Mouse (Mus musculus) embryonic facial prominence, embryonic 15.5 days (tissue): ENCODE data around the gene Nek10. TPM values are rescaled to one million over a fixed set of nuclear protein-coding genes. Genes with fewer than 3 reads are reported as not detected.
"Not testable (repeated sequence)": the region's sequence is repeated elsewhere in the genome, so short reads cannot be mapped to it uniquely, and the experiment has no call there.

Experiments used
- ATAC-seq: fragments of 200-750 bp; cut with Nextera tagmentation; 2 replicates; pipeline ENCODE4 v1.8.0; 2017; ENCODE audit warnings: low read depth, moderate TSS enrichment; ENCODE audit not compliant: insufficient number of reproducible peaks, low FRiP score, low TSS enrichment
- H3K27ac ChIP-seq: fragments of 300-500 bp; sonication (generic); replicated peaks from 2 replicates; pipeline ENCODE4 v1.5.1; 2015; ENCODE audit warnings: mild to moderate bottlenecking, inconsistent platforms
- H3K27me3 ChIP-seq: fragments of 300-500 bp; sonication (generic); 2 replicates; pipeline ENCODE4 v1.6.1; 2015; ENCODE audit warnings: inconsistent platforms
- H3K36me3 ChIP-seq: fragments of 300-500 bp; sonication (generic); 2 replicates; pipeline ENCODE4 v1.6.1; 2015; ENCODE audit warnings: mild to moderate bottlenecking, inconsistent platforms
- H3K4me1 ChIP-seq: fragments of 300-500 bp; sonication (generic); 2 replicates; pipeline ENCODE4 v1.6.1; 2015; ENCODE audit warnings: inconsistent platforms
- H3K4me2 ChIP-seq: fragments of 300-500 bp; sonication (generic); replicated peaks from 2 replicates; pipeline ENCODE4 v1.6.1; 2015; ENCODE audit warnings: mild to moderate bottlenecking, inconsistent platforms
- H3K4me3 ChIP-seq: fragments of 300-500 bp; sonication (generic); replicated peaks from 2 replicates; pipeline ENCODE4 v1.5.1; 2015; ENCODE audit warnings: mild to moderate bottlenecking, inconsistent platforms
- H3K9ac ChIP-seq: fragments of 300-500 bp; sonication (generic); 2 replicates; pipeline ENCODE4 v1.6.1; 2015; ENCODE audit warnings: inconsistent platforms
- H3K9me3 ChIP-seq: fragments of 300-500 bp; sonication (generic); replicated peaks from 2 replicates; pipeline ENCODE4 v1.6.1; 2016; ENCODE audit warnings: inconsistent platforms
- WGBS: fragments of 180-500 bp; shearing (Covaris S2); methylation state at CpG from one replicate; pipeline ENCODE4 v1.1.7; 2015; 5-methylcytosine and 5-hydroxymethylcytosine counted together
- polyA plus RNA-seq: library from polyadenylated mRNA; unstranded; fragments of >200 nt; fragmentation: Nextera tagmentation; extraction: Ambion mirVana; gene quantifications from 2 replicates; pipeline ENCODE4 v1.2.1, GENCODE M21; 2015

Nek10 gene
- polyA plus RNA-seq, 1 experiment from 2014 or later: 0.53 TPM

- Histone ChIP-seq H3K4me3 (no peak overlapping the region), H3K4me1 (no peaks in the 10 kb centered on the region), H3K9me3 (no peaks in the 10 kb centered on the region), H3K4me2 (no peak overlapping the region), H3K27me3 (no peaks in the 10 kb centered on the region), H3K36me3 (no peaks in the 10 kb centered on the region), H3K9ac (no peak overlapping the region), H3K27ac (no peak overlapping the region)
- ATAC-seq: 0 out of 2 replicates have a peak, but pooled peaks have one; percentile 24
These were observed 142.7 kb downstream of the Nek10 start for GRCm38 (mm10) chr14:14945930-14946329.

- no peak overlapping the region for H3K9ac ChIP-seq
- H3K9me3 ChIP-seq: no peaks in the 10 kb centered on the region
- no peaks in the 10 kb centered on the region for H3K36me3 ChIP-seq
- no peak for ATAC-seq
- H3K4me3 ChIP-seq: no peak overlapping the region
- H3K4me2 ChIP-seq: no peak overlapping the region
- H3K4me1 ChIP-seq: no peaks in the 10 kb centered on the region
- H3K27ac ChIP-seq: no peak overlapping the region
- H3K27me3 ChIP-seq: no peaks in the 10 kb centered on the region
- 83% methylated on average over 2 of the region's 2 CpGs for WGBS
These were observed 145.8 kb downstream of the Nek10 start for GRCm38 (mm10) chr14:14949023-14949422.

- Histone ChIP-seq H3K4me3 (no peak overlapping the region), H3K4me2 (no peak overlapping the region), H3K27me3 (no peaks in the 10 kb centered on the region), H3K27ac (no peak overlapping the region), H3K4me1 (no peaks in the 10 kb centered on the region), H3K9ac (no peak overlapping the region), H3K9me3 (no peaks in the 10 kb centered on the region), H3K36me3 (no peaks in the 10 kb centered on the region)
- WGBS: 72% methylated on average over 1 of the region's 1 CpGs
- no peak for ATAC-seq
These were observed 148.6 kb downstream of the Nek10 start for GRCm38 (mm10) chr14:14951808-14952207.

- Histone ChIP-seq H3K27me3 (no peaks in the 10 kb centered on the region), H3K36me3 (no peaks in the 10 kb centered on the region), H3K9ac (no peak overlapping the region), H3K4me3 (no peak overlapping the region), H3K4me2 (no peak overlapping the region), H3K27ac (no peak overlapping the region), H3K4me1 (no peaks in the 10 kb centered on the region), H3K9me3 (no peaks in the 10 kb centered on the region)
- WGBS: 66% methylated on average over 2 of the region's 2 CpGs
- no peak for ATAC-seq
These were observed 156.7 kb downstream of the Nek10 start for GRCm38 (mm10) chr14:14959780-14960440.

GRCm38 (mm10) chr14:14960441-14960988 lies 157.3 kb downstream of the Nek10 start:
- H3K4me1 ChIP-seq: no peaks in the 10 kb centered on the region
- no peaks in the 10 kb centered on the region for H3K27me3 ChIP-seq
- no peak overlapping the region for H3K27ac ChIP-seq
- ATAC-seq: no peak
- H3K36me3 ChIP-seq: no peaks in the 10 kb centered on the region
- H3K9me3 ChIP-seq: no peaks in the 10 kb centered on the region
- WGBS: 71% methylated on average over 2 of the region's 2 CpGs
- H3K4me3 ChIP-seq: no peak overlapping the region
- H3K9ac ChIP-seq: no peak overlapping the region
- no peak overlapping the region for H3K4me2 ChIP-seq

- Histone ChIP-seq H3K4me2 (no peak overlapping the region), H3K36me3 (no peaks in the 10 kb centered on the region), H3K27me3 (no peaks in the 10 kb centered on the region), H3K9me3 (no peaks in the 10 kb centered on the region), H3K4me3 (no peak overlapping the region), H3K27ac (no peak overlapping the region), H3K9ac (no peak overlapping the region), H3K4me1 (no peaks in the 10 kb centered on the region)
- no peak for ATAC-seq
- 81% methylated on average over 2 of the region's 2 CpGs for WGBS
These were observed 167.4 kb downstream of the Nek10 start for GRCm38 (mm10) chr14:14970633-14971032.

- no peak overlapping the region for H3K4me2 ChIP-seq
- H3K4me1 ChIP-seq: no peaks in the 10 kb centered on the region
- H3K27ac ChIP-seq: no peak overlapping the region
- H3K4me3 ChIP-seq: no peak overlapping the region
- H3K9me3 ChIP-seq: no peaks in the 10 kb centered on the region
- H3K27me3 ChIP-seq: no peaks in the 10 kb centered on the region
- ATAC-seq: no peak
- H3K9ac ChIP-seq: no peak overlapping the region
- WGBS: 65% methylated on average over 4 of the region's 4 CpGs
- H3K36me3 ChIP-seq: no peaks in the 10 kb centered on the region
These were observed 167.8 kb downstream of the Nek10 start for GRCm38 (mm10) chr14:14971056-14971455.

GRCm38 (mm10) chr14:14974156-14974555 lies 170.9 kb downstream of the Nek10 start:
- 77% methylated on average over 1 of the region's 1 CpGs for WGBS
- H3K9me3 ChIP-seq: no peaks in the 10 kb centered on the region
- H3K9ac ChIP-seq: no peak overlapping the region
- H3K36me3 ChIP-seq: no peaks in the 10 kb centered on the region
- no peak overlapping the region for H3K4me3 ChIP-seq
- H3K4me2 ChIP-seq: no peak overlapping the region
- ATAC-seq: no peak
- no peaks in the 10 kb centered on the region for H3K27me3 ChIP-seq
- H3K4me1 ChIP-seq: no peaks in the 10 kb centered on the region
- H3K27ac ChIP-seq: no peak overlapping the region

- not testable (repeated sequence) for H3K4me1 ChIP-seq, H3K27ac ChIP-seq, H3K4me3 ChIP-seq, H3K27me3 ChIP-seq, H3K4me2 ChIP-seq, H3K9ac ChIP-seq, H3K36me3 ChIP-seq, H3K9me3 ChIP-seq, ATAC-seq
- WGBS: 0% methylated on average over 1 of the region's 1 CpGs
These were observed 180.9 kb downstream of the Nek10 start for GRCm38 (mm10) chr14:14984106-14984505.

GRCm38 (mm10) chr14:14984710-14985647 lies 181.8 kb downstream of the Nek10 start:
- H3K4me3 ChIP-seq: no peak overlapping the region
- H3K9me3 ChIP-seq: no peaks in the 10 kb centered on the region
- H3K4me1 ChIP-seq: no peaks in the 10 kb centered on the region
- no peaks in the 10 kb centered on the region for H3K36me3 ChIP-seq
- no peak overlapping the region for H3K4me2 ChIP-seq
- no peak overlapping the region for H3K9ac ChIP-seq
- H3K27me3 ChIP-seq: no peaks in the 10 kb centered on the region
- ATAC-seq: no peak
- WGBS: 39% methylated on average over 11 of the region's 11 CpGs
- H3K27ac ChIP-seq: no peak overlapping the region

- no peak overlapping the region for H3K4me3 ChIP-seq
- H3K4me1 ChIP-seq: no peaks in the 10 kb centered on the region
- no peaks in the 10 kb centered on the region for H3K27me3 ChIP-seq
- H3K9ac ChIP-seq: no peak overlapping the region
- no peak overlapping the region for H3K27ac ChIP-seq
- no peaks in the 10 kb centered on the region for H3K9me3 ChIP-seq
- no peaks in the 10 kb centered on the region for H3K36me3 ChIP-seq
- no peak for ATAC-seq
- WGBS: 69% methylated on average over 1 of the region's 1 CpGs
- no peak overlapping the region for H3K4me2 ChIP-seq
These were observed 184.2 kb downstream of the Nek10 start for GRCm38 (mm10) chr14:14987403-14987802.
